Mouse (Mus musculus) bone marrow macrophage, adult 2 months (primary cell): ENCODE results near the gene Nkx2-2.

Source experiments
- CTCF ChIP-seq: IDR thresholded peaks from 2 replicates; pipeline ENCODE4 v1.5.1; 2012; ENCODE audit warnings: low read depth, mild to moderate bottlenecking, low read length, moderate library complexity
- POLR2A ChIP-seq: IDR thresholded peaks from 2 replicates; pipeline ENCODE4 v1.6.1; 2012; ENCODE audit warnings: mild to moderate bottlenecking, low read depth, low read length, borderline replicate concordance

GRCm38 (mm10) chr2:147175296-147175695, 18.7 kb downstream of the Nkx2-2 start:
- TF ChIP-seq CTCF (no peak), POLR2A (no peak)
